Mouse (Mus musculus): ENCODE results near the gene Gpr1.

- TF ChIP-seq ZC3H11A (IDR thresholded peaks at IDR 0.05; ENCODE audit: borderline replicate concordance, low read depth, low read length) (no peak), MAFK (IDR thresholded peaks at IDR 0.05; ENCODE audit: insufficient read depth, low read depth, low read length) (no peak), HCFC1 (IDR thresholded peaks at IDR 0.05; ENCODE audit: borderline replicate concordance, insufficient read depth, low read length) (no peak), ZNF384 (IDR thresholded peaks at IDR 0.05; ENCODE audit: low read depth, low read length) (no peak)
Observed at GRCm38 (mm10) chr1:63182212-63182611, 32.1 kb downstream of the Gpr1 start.

Data from ES-E14 (cell line).